Mouse (Mus musculus) c-Kit-positive CD71-negative TER-119-negative erythroid progenitor cells, embryonic 14.5 days (primary cell): ENCODE measurements around the gene Pdzk1ip1.

ENCODE experiments used
- DNase-seq: peaks from one replicate; pipeline ENCODE4 v3.0.0-alpha.2; 2013; ENCODE audit warnings: low read depth

Gene Pdzk1ip1

GRCm38 (mm10) chr4:115121608-115122007, 33.1 kb downstream of the Pdzk1ip1 start:
- DNase-seq: no peak

- DNase-seq: no peak
Measured at GRCm38 (mm10) chr4:115123507-115123906, 35.0 kb downstream of the Pdzk1ip1 start.

- no peak for DNase-seq
Measured at GRCm38 (mm10) chr4:115124713-115125112, 36.2 kb downstream of the Pdzk1ip1 start.

DNA sequence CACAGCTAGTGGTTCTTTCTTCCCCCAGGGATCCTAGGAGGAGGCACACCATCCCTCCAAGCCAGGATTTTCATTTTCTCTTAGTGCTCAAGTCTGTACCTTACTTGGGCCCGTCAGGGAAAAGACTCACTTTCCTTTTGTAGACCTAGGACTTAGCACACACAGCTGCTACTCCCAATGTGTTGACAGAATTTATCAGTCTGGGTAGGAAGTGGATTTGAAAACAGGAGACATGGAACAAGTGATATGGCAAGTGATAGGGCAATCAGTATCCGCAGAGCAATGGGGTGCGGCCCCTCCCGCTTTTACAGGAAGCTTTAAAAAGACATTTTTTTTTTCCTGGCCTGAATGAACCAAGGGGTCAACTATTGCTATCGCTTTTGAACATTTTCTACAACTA, 44.6 kb downstream of the Pdzk1ip1 start:
- DNase-seq: no peak

DNA sequence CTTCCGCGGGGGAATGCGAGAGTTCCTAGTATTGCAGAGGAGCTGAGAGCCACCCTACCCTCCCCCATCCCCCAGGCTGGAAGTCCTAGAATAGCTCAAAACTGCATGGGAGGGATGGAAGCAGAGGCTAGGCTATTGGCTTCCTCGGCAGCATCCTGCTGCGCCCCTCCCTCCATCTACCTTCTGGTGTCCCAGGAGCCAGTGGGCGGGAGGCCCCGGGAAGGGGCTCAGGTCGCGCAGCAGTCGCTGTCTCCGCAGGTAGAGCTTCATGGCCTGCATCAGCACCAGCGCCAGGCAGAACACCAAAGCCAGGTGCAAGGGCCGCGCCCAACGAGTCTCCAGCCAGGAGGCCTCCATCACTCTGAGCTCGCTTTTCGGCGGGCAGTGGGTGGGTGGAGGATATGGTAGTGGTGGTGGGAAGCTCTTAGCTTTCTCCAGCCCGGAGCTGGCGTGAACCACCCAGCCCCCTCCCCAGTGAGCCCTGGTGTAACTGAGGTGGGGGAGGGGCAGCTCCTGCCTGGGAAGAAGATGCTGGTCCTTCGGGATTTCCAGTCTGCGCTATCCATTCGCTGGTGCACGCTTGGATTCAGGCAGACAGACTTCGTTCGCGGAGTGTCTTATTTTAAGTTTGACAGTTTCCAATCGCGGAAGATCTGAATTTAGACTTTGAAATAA, 45.2 kb downstream of the Pdzk1ip1 start, which contains the start of gene Cyp4x1:
TSS of gene Cyp4x1 (minus strand) at position 661 of the 675 bp plus-strand sequence.
- DNase-seq: no peak

- DNase-seq: no peak
Measured at GRCm38 (mm10) chr4:115134296-115134630, 45.8 kb downstream of the Pdzk1ip1 start.
